Mouse (Mus musculus) MEL (cell line): ENCODE results near the gene Gm7168.
"Not testable (repeated sequence)": the region's sequence is repeated elsewhere in the genome, so short reads cannot be mapped to it uniquely, and the experiment has no call there.

Source experiments
- CHD2 ChIP-seq: IDR thresholded peaks from 2 replicates; pipeline ENCODE4 v1.6.1; 2011; ENCODE audit warnings: low read length, improper control_type of control experiment
- MAFK ChIP-seq: IDR thresholded peaks from 2 replicates; pipeline ENCODE4 v1.6.1; 2011; ENCODE audit warnings: low read depth, mild to moderate bottlenecking, low read length, improper control_type of control experiment, borderline replicate concordance
- POLR2A ChIP-seq, 2 experiments: IDR thresholded peaks; 2 replicates each; pipeline ENCODE4 v1.6.1; 2011 to 2012; ENCODE audit warnings: low read length in 2 of 2, mild to moderate bottlenecking in 2 of 2, control low read depth in 1 of 2, improper control_type of control experiment in 1 of 2, low read depth in 1 of 2, moderate library complexity in 1 of 2; ENCODE audit not compliant: control insufficient read depth in 1 of 2, insufficient read depth in 1 of 2, poor library complexity in 1 of 2
- TCF12 ChIP-seq: IDR thresholded peaks from 2 replicates; pipeline ENCODE4 v1.6.1; 2014; ENCODE audit warnings: low read depth, mild to moderate bottlenecking, inconsistent platforms, low read length, improper control_type of control experiment, moderate library complexity

DNA sequence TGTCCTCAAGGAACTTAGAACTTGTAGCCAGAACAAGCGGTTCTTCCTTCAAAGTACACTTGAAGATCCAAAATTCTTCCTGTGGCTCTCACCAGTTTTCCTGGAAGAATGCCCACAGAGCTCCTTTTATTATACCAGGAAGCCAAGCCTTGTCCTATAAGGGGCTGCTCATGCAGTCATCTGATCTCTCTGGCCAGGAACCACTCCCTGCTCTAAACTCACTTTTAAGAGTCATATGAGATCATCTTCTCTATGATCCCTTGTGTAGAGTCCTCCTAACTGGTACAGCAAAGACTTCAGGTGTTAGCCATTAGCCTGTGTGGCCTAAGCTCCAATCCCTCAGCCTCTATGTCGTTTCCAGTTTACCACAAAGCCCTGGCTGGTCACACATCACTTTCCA, 21.7 kb downstream of the Gm7168 start:
- not testable (repeated sequence) for TF ChIP-seq TCF12; POLR2A (IDR thresholded peaks at IDR 0.05; ENCODE audit: control insufficient read depth in 1 of 2, insufficient read depth in 1 of 2, low read depth in 1 of 2, low read length in 2 of 2, poor library complexity in 1 of 2); MAFK; CHD2
